ENCODE assay signal across 14 mouse cellular contexts in the genomic region with DNA sequence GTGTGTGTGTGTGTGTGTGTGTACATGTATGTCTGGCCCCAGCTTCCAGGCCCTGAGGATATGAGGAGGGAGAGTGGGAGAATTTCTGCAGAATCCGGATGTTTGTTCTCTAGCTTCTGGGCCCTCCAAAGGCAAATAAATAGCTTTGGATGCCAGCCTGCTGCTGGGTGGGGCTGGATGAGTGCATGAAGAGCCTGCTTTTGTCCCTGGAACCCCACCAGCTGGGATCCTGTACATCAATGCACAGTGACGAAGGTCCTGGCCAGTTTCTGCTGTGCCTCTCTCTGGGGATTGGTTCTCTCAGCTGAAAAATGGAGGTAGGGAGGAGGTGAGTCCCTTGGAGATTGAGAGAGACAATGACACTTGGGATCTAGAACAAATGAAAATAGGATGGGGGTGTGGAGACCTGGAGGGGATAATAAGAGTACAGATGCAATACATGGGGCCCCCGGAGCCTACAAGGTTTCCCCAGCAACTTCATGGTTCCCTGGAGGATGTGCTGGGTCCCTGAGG. TPM values are rescaled to one million over a fixed set of nuclear protein-coding genes. Genes with fewer than 3 reads are reported as not detected.
DNase-seq lines count a peak whose midpoint lies in the region; ATAC-seq lines count a peak whose summit lies in the region.
"Had no signal": no experiment of that assay in that cellular context is flagged by ENCODE, and none has a peak within 500 bp of the region (broad histone marks: within the 10 kb centered on the region; RNA-seq: fewer than 3 reads in every experiment).

No protein-coding gene starts in this region.

- peaks cover 8% of the 10 kb centered on the region; the same call in 1 of the 2 replicates for H3K4me1 ChIP-seq in forebrain, embryonic 16.5 days (replicated peaks; ENCODE audit: control insufficient read depth, insufficient read depth, low read length)
- peaks cover 6% of the 10 kb centered on the region; the same call in 1 of the 2 replicates for H3K4me1 ChIP-seq in forebrain, embryonic 10.5 days
- H3K4me1 ChIP-seq in heart, embryonic 16.5 days (ENCODE audit: control insufficient read depth, insufficient read depth, low read length), result peaks cover 27% of the 10 kb centered on the region
- peaks cover 15% of the 10 kb centered on the region for H3K4me1 ChIP-seq in neural tube, embryonic 15.5 days

- no peaks in the 10 kb centered on the region for H3K36me3 ChIP-seq in forebrain, embryonic 16.5 days (ENCODE audit: control insufficient read depth, insufficient read depth)
- H3K36me3 ChIP-seq in forebrain, embryonic 10.5 days (replicated peaks), result no peaks in the 10 kb centered on the region
- H3K36me3 ChIP-seq in heart, embryonic 16.5 days (ENCODE audit: control insufficient read depth, insufficient read depth), result no peaks in the 10 kb centered on the region
- no peaks in the 10 kb centered on the region for H3K36me3 ChIP-seq in neural tube, embryonic 15.5 days
- H3K36me3 ChIP-seq: hindbrain, embryonic 10.5 days had no signal

- H3K27ac ChIP-seq in forebrain, embryonic 16.5 days (ENCODE audit: low read length), result peak overlapping the region; percentile 8; the same call in 1 of the 2 replicates
- no peak overlapping the region for H3K27ac ChIP-seq in forebrain, embryonic 10.5 days
- peak overlapping the region; percentile 80 for H3K27ac ChIP-seq in heart, embryonic 16.5 days (ENCODE audit: low read length)
- peak overlapping the region; percentile 28; the same call in 1 of the 2 replicates for H3K27ac ChIP-seq in neural tube, embryonic 15.5 days (replicated peaks)
- H3K27ac ChIP-seq: hindbrain, embryonic 10.5 days had no signal

- no peak overlapping the region for H3K4me3 ChIP-seq in forebrain, embryonic 16.5 days (replicated peaks; ENCODE audit: low read length)
- no peak overlapping the region for H3K4me3 ChIP-seq in forebrain, embryonic 10.5 days
- no peak overlapping the region for H3K4me3 ChIP-seq in heart, embryonic 16.5 days (ENCODE audit: low read length)
- H3K4me3 ChIP-seq in neural tube, embryonic 15.5 days (replicated peaks), result no peak overlapping the region
- H3K4me3 ChIP-seq: hindbrain, embryonic 10.5 days had no signal

- no peaks in the 10 kb centered on the region for H3K27me3 ChIP-seq in forebrain, embryonic 16.5 days (replicated peaks; ENCODE audit: control insufficient read depth, insufficient read depth, low read length)
- no peaks in the 10 kb centered on the region for H3K27me3 ChIP-seq in forebrain, embryonic 10.5 days (ENCODE audit: poor library complexity, severe bottlenecking)
- H3K27me3 ChIP-seq in heart, embryonic 16.5 days (ENCODE audit: control insufficient read depth, insufficient read depth, low read length), result no peaks in the 10 kb centered on the region
- no peaks in the 10 kb centered on the region; the same call in 1 of the 2 replicates for H3K27me3 ChIP-seq in neural tube, embryonic 15.5 days (replicated peaks)

- H3K9me3 ChIP-seq in forebrain, embryonic 16.5 days (ENCODE audit: control insufficient read depth, low read length), result no peaks in the 10 kb centered on the region
- H3K9me3 ChIP-seq in forebrain, embryonic 10.5 days, result no peaks in the 10 kb centered on the region
- H3K9me3 ChIP-seq in heart, embryonic 16.5 days (replicated peaks; ENCODE audit: control insufficient read depth, low read length), result no peaks in the 10 kb centered on the region
- H3K9me3 ChIP-seq in neural tube, embryonic 15.5 days (replicated peaks), result no peaks in the 10 kb centered on the region
- H3K9me3 ChIP-seq: hindbrain, embryonic 10.5 days had no signal

- no peak for ATAC-seq in forebrain, embryonic 16.5 days
- no peak for ATAC-seq in heart, embryonic 16.5 days (replicated peaks; ENCODE audit: extremely low read depth, insufficient read depth, low FRiP score)
- ATAC-seq in neural tube, embryonic 15.5 days (ENCODE audit: low FRiP score), result no peak
- ATAC-seq: forebrain, embryonic 14.5 days had no signal

- DNase-seq in forebrain, embryonic 10.5 days (ENCODE audit: extremely low spot score, low spot score), result no peak
- DNase-seq in heart, postnatal 4 days, result no peak
- peak; percentile 13 for DNase-seq in lung, postnatal 36 days
- DNase-seq in lung, postnatal 14 days, result no peak
- DNase-seq in spleen, postnatal 4 days (ENCODE audit: low spot score in 2 of 2), result no peak
- DNase-seq: cerebellum, postnatal 25 days; right cerebral cortex, postnatal 14 days; thymus, postnatal 36 days had no signal

- 55% methylated on average over 3 of the region's 3 CpGs for WGBS in forebrain, embryonic 16.5 days
- 73% methylated on average over 3 of the region's 3 CpGs for WGBS in forebrain, embryonic 10.5 days
- WGBS in heart, embryonic 16.5 days, result 75% methylated on average over 3 of the region's 3 CpGs
- WGBS in neural tube, embryonic 15.5 days, result 41% methylated on average over 3 of the region's 3 CpGs

- H3K4me2 ChIP-seq in forebrain, embryonic 16.5 days (ENCODE audit: low read length), result no peak overlapping the region
- H3K4me2 ChIP-seq in heart, embryonic 16.5 days (ENCODE audit: low read depth, low read length), result 0 out of 2 replicates have a peak overlapping the region, but pooled peaks have one; percentile 2
- H3K4me2 ChIP-seq in neural tube, embryonic 15.5 days, result no peak overlapping the region
- H3K4me2 ChIP-seq: lung, embryonic 14.5 days had no signal

- no peak overlapping the region for H3K9ac ChIP-seq in forebrain, embryonic 16.5 days (replicated peaks; ENCODE audit: low read depth, low read length)
- 0 out of 2 replicates have a peak overlapping the region, but pooled peaks have one; percentile 28 for H3K9ac ChIP-seq in heart, embryonic 16.5 days (ENCODE audit: low read length)
- no peak overlapping the region for H3K9ac ChIP-seq in neural tube, embryonic 15.5 days (replicated peaks)
- H3K9ac ChIP-seq: lung, embryonic 14.5 days had no signal

RNA-seq across cellular contexts. Expression of a gene that starts 50.5 kb away (rescaled TPM):
- 55.9 and 58.6 TPM in 2 replicates for polyA plus RNA-seq in forebrain, embryonic 16.5 days (2015; fragmentation: Nextera tagmentation; extraction: Ambion mirVana)
- polyA plus RNA-seq in forebrain, embryonic 10.5 days (2016; fragmentation: Nextera tagmentation; extraction: Ambion mirVana), result 16.2 and 16.3 TPM in 2 replicates
- polyA plus RNA-seq in heart, embryonic 16.5 days (2015; fragmentation: Nextera tagmentation; extraction: Ambion mirVana), result 12.7 and 21.1 TPM in 2 replicates
- total RNA-seq in heart, postnatal 4 days (2021), result 10 to 100 TPM; 42.4 to 42.8 TPM
- 27.9 and 28.5 TPM in 2 replicates for polyA plus RNA-seq in neural tube, embryonic 15.5 days (2015; fragmentation: Nextera tagmentation; extraction: Ambion mirVana)
